Mouse (Mus musculus): ENCODE measurements around the gene Marcksl1. TPM values are rescaled to one million over a fixed set of nuclear protein-coding genes. Genes with fewer than 3 reads are reported as not detected.
"Not testable (repeated sequence)": the region's sequence is repeated elsewhere in the genome, so short reads cannot be mapped to it uniquely, and the experiment has no call there.

Marcksl1 gene
- total RNA-seq, 2 experiments from 2014 or later: 0.69 to 1.1 TPM

- Histone ChIP-seq H3K27ac (peak overlapping the region; percentile 48), H3K4me3 (peak overlapping the region; percentile 79)
- intact Hi-C loops (cut with DNase I): no loop called here
- peak; percentile 68 for TF ChIP-seq CTCF (IDR thresholded peaks at IDR 0.05)
- DNase-seq: peak; percentile 53
Measured at GRCm38 (mm10) chr4:129514300-129514898, 1.0 kb downstream of the Marcksl1 start.

- Histone ChIP-seq H3K27ac (no peak overlapping the region), H3K4me3 (no peak overlapping the region)
- intact Hi-C loops (cut with DNase I): no loop called here
- no peak for TF ChIP-seq CTCF (IDR thresholded peaks at IDR 0.05)
- no peak for DNase-seq
Measured at GRCm38 (mm10) chr4:129516925-129517324, 3.5 kb downstream of the Marcksl1 start.

GRCm38 (mm10) chr4:129518519-129518918 lies 5.1 kb downstream of the Marcksl1 start:
- Histone ChIP-seq H3K4me3 (no peak overlapping the region), H3K27ac (no peak overlapping the region)
- no peak for TF ChIP-seq CTCF (IDR thresholded peaks at IDR 0.05)
- intact Hi-C loops (cut with DNase I): no loop called here
- no peak for DNase-seq

GRCm38 (mm10) chr4:129525338-129525737 lies 12.0 kb downstream of the Marcksl1 start:
- Histone ChIP-seq H3K27ac (no peak overlapping the region), H3K4me3 (no peak overlapping the region)
- DNase-seq: no peak
- intact Hi-C loops (cut with DNase I): no loop called here
- TF ChIP-seq CTCF (IDR thresholded peaks at IDR 0.05): no peak

GRCm38 (mm10) chr4:129525889-129526288 lies 12.5 kb downstream of the Marcksl1 start:
- no peak for DNase-seq
- Histone ChIP-seq H3K27ac (no peak overlapping the region), H3K4me3 (no peak overlapping the region)
- no peak for TF ChIP-seq CTCF (IDR thresholded peaks at IDR 0.05)
- intact Hi-C loops (cut with DNase I): no loop called here

GRCm38 (mm10) chr4:129528901-129529300 lies 15.5 kb downstream of the Marcksl1 start:
- DNase-seq; intact Hi-C loops (cut with DNase I); H3K4me3 ChIP-seq; H3K27ac ChIP-seq: not testable (repeated sequence)

GRCm38 (mm10) chr4:129540012-129540411 lies 26.6 kb downstream of the Marcksl1 start:
- peak; percentile 32; the same call in 1 of the 2 replicates for TF ChIP-seq CTCF (IDR thresholded peaks at IDR 0.05)
- H3K4me3 ChIP-seq: no peak overlapping the region
- no peak overlapping the region for H3K27ac ChIP-seq
- DNase-seq: no peak
- intact Hi-C loops (cut with DNase I): loop anchor here (2.0 kb wide), 1 partner anchor 69 kb away; no protein-coding TSS in a partner anchor

GRCm38 (mm10) chr4:129541868-129542591 lies 28.6 kb downstream of the Marcksl1 start:
- Histone ChIP-seq H3K4me3 (peak overlapping the region; percentile 93), H3K27ac (peak overlapping the region; percentile 91)
- no peak for DNase-seq
- intact Hi-C loops (cut with DNase I): loop anchor here (2.0 kb wide), 1 partner anchor 67 kb away; no protein-coding TSS in a partner anchor
- TF ChIP-seq CTCF (IDR thresholded peaks at IDR 0.05): peak; percentile 0; the same call in 1 of the 2 replicates

GRCm38 (mm10) chr4:129542592-129543141 lies 29.3 kb downstream of the Marcksl1 start, which contains the start of gene Hdac1:
Gene Hdac1, minus strand, starts transcription at chr4:129542713.
- DNase-seq: peak; percentile 99
- TF ChIP-seq CTCF (IDR thresholded peaks at IDR 0.05): peak; percentile 17; the same call in 1 of the 2 replicates
- peak within 1 kb of the TSS; percentile 91 for H3K27ac ChIP-seq
- H3K4me3 ChIP-seq: peak within 1 kb of the TSS; percentile 93
- intact Hi-C loops (cut with DNase I): no loop called here

GRCm38 (mm10) chr4:129544106-129544505 lies 30.7 kb downstream of the Marcksl1 start:
- intact Hi-C loops (cut with DNase I): no loop called here
- Histone ChIP-seq H3K27ac (no peak overlapping the region), H3K4me3 (no peak overlapping the region)
- DNase-seq: no peak
- TF ChIP-seq CTCF (IDR thresholded peaks at IDR 0.05): no peak

GRCm38 (mm10) chr4:129547631-129548030 lies 34.2 kb downstream of the Marcksl1 start:
- H3K4me3 ChIP-seq, H3K27ac ChIP-seq, DNase-seq: not testable (repeated sequence)
- intact Hi-C loops (cut with DNase I): loop anchor here (2.0 kb wide), 1 partner anchor 61 kb away; no protein-coding TSS in a partner anchor

- intact Hi-C loops (cut with DNase I): loop anchor here (2.0 kb wide), 1 partner anchor 59 kb away; no protein-coding TSS in a partner anchor
- peak; percentile 58 for TF ChIP-seq CTCF (IDR thresholded peaks at IDR 0.05)
- H3K27ac ChIP-seq: no peak overlapping the region
- no peak overlapping the region for H3K4me3 ChIP-seq
- DNase-seq: no peak
Measured at GRCm38 (mm10) chr4:129549306-129549705, 35.9 kb downstream of the Marcksl1 start.

- DNase-seq: no peak
- no peak overlapping the region for H3K27ac ChIP-seq
- intact Hi-C loops (cut with DNase I): no loop called here
- no peak overlapping the region for H3K4me3 ChIP-seq
- TF ChIP-seq CTCF (IDR thresholded peaks at IDR 0.05): no peak
Measured at GRCm38 (mm10) chr4:129550295-129550694, 36.9 kb downstream of the Marcksl1 start.

- intact Hi-C loops (cut with DNase I); DNase-seq; H3K4me3 ChIP-seq; H3K27ac ChIP-seq: not testable (repeated sequence)
Measured at GRCm38 (mm10) chr4:129554512-129554911, 41.1 kb downstream of the Marcksl1 start.
